Mouse (Mus musculus) neural tube, embryonic 11.5 days (tissue): Measurements from ENCODE around the gene Slc28a2. TPM values are rescaled to one million over a fixed set of nuclear protein-coding genes. Genes with fewer than 3 reads are reported as not detected.
"Not testable (repeated sequence)": the region's sequence is repeated elsewhere in the genome, so short reads cannot be mapped to it uniquely, and the experiment has no call there.

ENCODE experiments used
- ATAC-seq: fragments of 200-750 bp; cut with Nextera tagmentation; 2 replicates; pipeline ENCODE4 v1.8.0; 2017; ENCODE audit warnings: moderate number of reproducible peaks, mild to moderate bottlenecking, moderate TSS enrichment, moderate library complexity; ENCODE audit not compliant: insufficient read depth, low FRiP score, low TSS enrichment
- DNase-seq: peaks from one replicate; pipeline ENCODE4 v3.0.0-alpha.2; 2015; ENCODE audit warnings: low spot score
- H3K27ac ChIP-seq: fragments of 300-500 bp; sonication (generic); 2 replicates; pipeline ENCODE4 v1.5.1; 2014; ENCODE audit warnings: low read depth, mild to moderate bottlenecking, low read length
- H3K27me3 ChIP-seq: fragments of 300-500 bp; sonication (generic); 2 replicates; pipeline ENCODE4 v1.6.1; 2014; ENCODE audit warnings: mild to moderate bottlenecking, low read length, mixed read lengths; ENCODE audit not compliant: control insufficient read depth, insufficient read depth
- H3K36me3 ChIP-seq: fragments of 300-500 bp; sonication (generic); 2 replicates; pipeline ENCODE4 v1.6.1; 2014; ENCODE audit warnings: mild to moderate bottlenecking, low read length, moderate library complexity, mixed read lengths; ENCODE audit not compliant: control insufficient read depth, insufficient read depth
- H3K4me1 ChIP-seq: fragments of 300-500 bp; sonication (generic); 2 replicates; pipeline ENCODE4 v1.6.1; 2014; ENCODE audit warnings: low read length, mixed read lengths; ENCODE audit not compliant: control insufficient read depth, insufficient read depth
- H3K4me2 ChIP-seq: fragments of 300-500 bp; sonication (generic); 2 replicates; pipeline ENCODE4 v1.6.1; 2014; ENCODE audit warnings: low read depth, mild to moderate bottlenecking, moderate library complexity
- H3K4me3 ChIP-seq: fragments of 300-500 bp; sonication (generic); 2 replicates; pipeline ENCODE4 v1.5.1; 2014; ENCODE audit warnings: low read depth, low read length
- H3K9ac ChIP-seq: fragments of 300-500 bp; sonication (generic); 2 replicates; pipeline ENCODE4 v1.6.1; 2014; ENCODE audit warnings: mild to moderate bottlenecking, low read length
- H3K9me3 ChIP-seq: fragments of 300-500 bp; sonication (generic); 2 replicates; pipeline ENCODE4 v1.6.1; 2016; ENCODE audit warnings: low read length; ENCODE audit not compliant: control insufficient read depth
- whole genome bisulfite sequencing: fragments of 180-500 bp; shearing (Covaris S2); extraction: QIAGEN DNeasy Blood & Tissue Kit; methylation state at CpG from one replicate; pipeline ENCODE4 v1.1.7; 2014; 5-methylcytosine and 5-hydroxymethylcytosine counted together
- polyA plus RNA-seq: library from polyadenylated mRNA; unstranded; fragments of >200 nt; fragmentation: Nextera tagmentation; extraction: Ambion mirVana; gene quantifications from 2 replicates; pipeline ENCODE4 v1.2.1, GENCODE M21; 2014

The Slc28a2 gene
- polyA plus RNA-seq, 1 experiment from 2014 or later = 0.13 TPM

DNA sequence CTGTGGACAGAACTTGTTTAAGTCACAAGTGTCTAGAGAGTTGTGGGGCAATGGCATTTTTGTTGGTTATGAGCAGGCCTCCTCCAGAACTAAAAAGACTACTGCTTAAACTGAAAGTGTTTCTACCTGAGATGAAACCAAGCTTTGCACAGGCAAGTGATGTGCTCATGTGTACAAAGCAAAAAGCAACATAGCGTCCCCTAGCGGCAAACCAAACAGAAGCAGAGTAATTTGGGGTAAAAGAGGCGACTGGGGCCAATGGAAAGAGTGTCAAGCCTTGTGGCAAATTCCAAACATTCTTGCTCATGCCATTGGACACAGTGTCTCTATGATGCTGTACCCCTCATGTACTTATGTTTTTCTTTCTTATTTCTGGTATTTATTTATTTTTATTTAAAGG is 41.2 kb upstream of the Slc28a2 start:
- 32% methylated on average over 3 of the region's 3 CpGs for WGBS
- H3K4me3 ChIP-seq = no peak overlapping the region
- H3K4me1 ChIP-seq = no peaks in the 10 kb centered on the region; the same call in 1 of the 2 replicates
- H3K36me3 ChIP-seq = no peaks in the 10 kb centered on the region
- H3K27ac ChIP-seq = no peak overlapping the region
- H3K27me3 ChIP-seq = no peaks in the 10 kb centered on the region
- H3K9me3 ChIP-seq = no peaks in the 10 kb centered on the region
- no peak overlapping the region for H3K9ac ChIP-seq
- H3K4me2 ChIP-seq = no peak overlapping the region
- ATAC-seq (no peak), DNase-seq (no peak)

GRCm38 (mm10) chr2:122387135-122387534 is 39.1 kb upstream of the Slc28a2 start:
- WGBS = 91% methylated on average over 3 of the region's 3 CpGs

DNA sequence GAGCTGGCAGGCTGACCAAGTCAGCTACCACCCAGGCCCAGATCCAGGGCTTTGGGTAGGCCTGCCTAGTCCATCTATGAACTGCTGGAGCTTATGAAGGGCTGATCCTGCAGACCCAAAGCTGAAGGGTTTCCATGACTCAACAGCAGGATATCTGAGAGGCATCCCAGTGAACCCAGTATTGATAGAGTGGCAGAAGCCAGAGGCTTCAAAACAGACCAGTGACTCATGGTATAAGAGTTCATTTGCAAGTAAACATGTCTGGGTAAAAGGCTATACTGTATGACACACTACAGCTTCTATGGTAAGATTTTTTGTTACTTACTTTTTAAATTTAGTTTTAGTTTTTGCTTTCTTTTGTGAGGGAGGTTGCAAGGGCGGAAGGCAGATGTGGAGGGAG is 30.1 kb upstream of the Slc28a2 start:
- Histone ChIP-seq H3K9me3 (no peaks in the 10 kb centered on the region), H3K4me3 (no peak overlapping the region), H3K9ac (no peak overlapping the region), H3K27me3 (no peaks in the 10 kb centered on the region), H3K27ac (no peak overlapping the region), H3K4me2 (no peak overlapping the region), H3K36me3 (no peaks in the 10 kb centered on the region), H3K4me1 (no peaks in the 10 kb centered on the region)
- WGBS = 91% methylated on average over 1 of the region's 1 CpGs
- no peak for DNase-seq
- ATAC-seq = no peak

More at GRCm38 (mm10) chr2:122387135-122387534, 39.1 kb upstream of the Slc28a2 start:
- H3K4me3 ChIP-seq, DNase-seq, H3K36me3 ChIP-seq, H3K4me2 ChIP-seq, H3K27me3 ChIP-seq, H3K27ac ChIP-seq, H3K9ac ChIP-seq, H3K4me1 ChIP-seq, ATAC-seq, H3K9me3 ChIP-seq: not testable (repeated sequence)

DNA sequence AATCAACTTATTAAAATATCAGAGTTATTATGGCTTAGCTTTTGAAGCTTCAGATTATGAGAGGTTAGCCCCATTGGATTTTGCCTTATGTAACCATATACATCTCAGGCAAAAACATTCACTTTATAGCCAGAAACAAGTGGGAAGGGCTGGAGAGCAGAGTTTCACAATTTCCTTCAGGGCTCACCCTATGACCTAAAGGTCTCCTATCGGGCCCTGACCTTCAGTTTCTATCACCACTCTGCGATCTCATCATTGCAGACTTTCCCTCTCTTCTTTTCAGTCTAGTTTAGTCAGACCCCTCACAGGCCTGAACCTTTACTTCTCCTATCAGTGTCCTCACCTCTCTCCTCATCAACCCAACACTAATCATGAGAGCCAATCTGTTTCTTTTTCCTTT is 18.7 kb upstream of the Slc28a2 start:
- no peaks in the 10 kb centered on the region for H3K9me3 ChIP-seq
- H3K27ac ChIP-seq = no peak overlapping the region
- no peak overlapping the region for H3K4me2 ChIP-seq
- H3K4me1 ChIP-seq = no peaks in the 10 kb centered on the region
- 93% methylated on average over 2 of the region's 2 CpGs for WGBS
- DNase-seq = no peak
- no peak overlapping the region for H3K4me3 ChIP-seq
- no peaks in the 10 kb centered on the region for H3K36me3 ChIP-seq
- H3K9ac ChIP-seq = no peak overlapping the region
- no peaks in the 10 kb centered on the region for H3K27me3 ChIP-seq
- no peak for ATAC-seq

GRCm38 (mm10) chr2:122408928-122409327 is 17.3 kb upstream of the Slc28a2 start:
- no peaks in the 10 kb centered on the region for H3K36me3 ChIP-seq
- ATAC-seq (no peak), DNase-seq (no peak)
- H3K9ac ChIP-seq = no peak overlapping the region
- H3K4me3 ChIP-seq = no peak overlapping the region
- H3K9me3 ChIP-seq = no peaks in the 10 kb centered on the region
- H3K4me2 ChIP-seq = no peak overlapping the region
- no peaks in the 10 kb centered on the region for H3K27me3 ChIP-seq
- 82% methylated on average over 7 of the region's 7 CpGs for WGBS
- no peaks in the 10 kb centered on the region for H3K4me1 ChIP-seq
- no peak overlapping the region for H3K27ac ChIP-seq

DNA sequence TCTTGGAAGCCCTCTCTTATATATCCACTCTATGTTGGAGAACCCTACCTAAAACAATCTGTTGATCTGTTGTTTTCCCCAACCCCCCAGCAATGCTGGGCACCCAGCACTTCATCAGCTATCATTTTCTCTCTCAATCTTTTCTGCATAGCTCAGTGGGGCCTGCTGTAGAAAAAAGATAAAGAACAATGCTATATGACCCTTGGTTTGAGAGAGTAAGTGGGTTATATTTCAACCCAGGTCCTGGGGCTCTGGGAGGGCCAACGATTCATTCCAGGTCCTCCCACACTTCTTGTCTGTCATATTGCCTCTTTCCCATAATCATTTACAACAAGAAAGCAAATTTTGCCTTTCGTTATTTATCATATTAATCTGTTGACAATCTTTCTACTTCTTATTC is 368 bp downstream of the Slc28a2 start:
- not testable (repeated sequence) for DNase-seq
- WGBS = 80% methylated on average over 2 of the region's 2 CpGs

DNA sequence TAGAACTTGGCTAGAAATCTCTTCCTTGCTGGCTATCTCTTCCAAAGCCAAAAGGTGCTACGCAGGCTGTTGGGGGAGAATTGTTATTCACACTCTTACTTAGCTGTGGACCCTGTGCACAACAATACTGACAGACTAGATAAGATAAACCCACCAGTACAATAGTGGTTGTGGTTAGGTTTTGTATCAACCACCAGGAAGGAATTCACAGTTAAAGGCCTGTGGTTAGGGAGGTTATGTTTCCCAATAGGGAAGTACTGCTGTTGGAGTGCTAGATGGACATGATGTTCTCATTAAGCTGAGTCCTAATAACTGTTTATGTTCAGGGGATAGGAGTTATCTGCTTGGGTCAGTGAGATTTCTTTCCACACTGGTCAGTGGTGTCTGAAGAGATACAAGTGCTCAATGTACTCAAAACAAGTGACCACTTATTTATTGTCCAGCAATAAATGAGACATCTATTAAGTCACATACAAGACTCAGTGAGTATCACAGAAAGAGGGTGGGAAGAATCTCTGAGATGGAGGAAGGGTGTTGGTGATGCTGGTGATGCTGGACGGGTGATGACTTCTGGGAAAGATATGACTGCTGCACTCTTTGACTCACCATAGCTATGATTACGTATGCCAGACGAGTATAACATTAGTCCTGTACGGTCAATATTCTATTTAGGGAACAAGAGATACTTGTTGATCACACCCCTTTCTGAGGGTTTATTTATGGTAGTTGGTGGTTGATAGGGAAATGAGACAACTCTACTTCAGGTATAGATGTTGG is 12.6 kb downstream of the Slc28a2 start:
- H3K27ac ChIP-seq = not testable (repeated sequence)

More for the DNA sequence above, 368 bp downstream of the Slc28a2 start:
- not testable (repeated sequence) for H3K4me2 ChIP-seq, H3K9ac ChIP-seq, H3K9me3 ChIP-seq, H3K4me3 ChIP-seq, H3K4me1 ChIP-seq, H3K27me3 ChIP-seq, ATAC-seq, H3K27ac ChIP-seq, H3K36me3 ChIP-seq

GRCm38 (mm10) chr2:122440521-122440920 is 14.2 kb downstream of the Slc28a2 start:
- ATAC-seq, H3K9ac ChIP-seq, H3K27me3 ChIP-seq, H3K4me2 ChIP-seq, H3K4me1 ChIP-seq, H3K4me3 ChIP-seq, H3K27ac ChIP-seq, H3K9me3 ChIP-seq, H3K36me3 ChIP-seq, DNase-seq: not testable (repeated sequence)
- WGBS = 19% methylated on average over 1 of the region's 3 CpGs

More for the DNA sequence above, 12.6 kb downstream of the Slc28a2 start:
- DNase-seq, H3K4me3 ChIP-seq, H3K27me3 ChIP-seq, H3K36me3 ChIP-seq, ATAC-seq, H3K9me3 ChIP-seq, H3K9ac ChIP-seq, H3K4me1 ChIP-seq, H3K4me2 ChIP-seq: not testable (repeated sequence)
- 93% methylated on average over 5 of the region's 5 CpGs for WGBS
